Mouse (Mus musculus): ENCODE measurements at regions not wholly inside any gene's neighbourhood (a gene's known extent, or its start where the extent isn't known, plus 50 kb on each side); places are given as distances from the start of the nearest gene placed in this dataset.

- no peak for TF ChIP-seq CTCF (IDR thresholded peaks at IDR 0.05; ENCODE audit: low read depth)
- TF ChIP-seq EP300 (IDR thresholded peaks at IDR 0.05; ENCODE audit: low read depth): no peak
These were observed 476.8 kb downstream of the Mctp2 start for GRCm38 (mm10) chr7:71829567-71829966.

Data from heart, postnatal 0 days (tissue).